Mouse (Mus musculus): ENCODE measurements around the gene Gm17469.
"Not testable (repeated sequence)": the region's sequence is repeated elsewhere in the genome, so short reads cannot be mapped to it uniquely, and the experiment has no call there.

Gm17469 gene

GRCm38 (mm10) chrX:124629593-124629992 is at the start of gene Gm17469:
TSS of gene Gm17469 (plus strand) at chrX:124629893.
- not testable (repeated sequence) for DNase-seq (ENCODE audit: low spot score)

Measured in c-Kit-positive CD71-positive TER-119-positive erythroid progenitor cells, embryonic 14.5 days (primary cell).